Mouse (Mus musculus): ENCODE measurements around the gene Slc31a1.

Gene Slc31a1

DNA sequence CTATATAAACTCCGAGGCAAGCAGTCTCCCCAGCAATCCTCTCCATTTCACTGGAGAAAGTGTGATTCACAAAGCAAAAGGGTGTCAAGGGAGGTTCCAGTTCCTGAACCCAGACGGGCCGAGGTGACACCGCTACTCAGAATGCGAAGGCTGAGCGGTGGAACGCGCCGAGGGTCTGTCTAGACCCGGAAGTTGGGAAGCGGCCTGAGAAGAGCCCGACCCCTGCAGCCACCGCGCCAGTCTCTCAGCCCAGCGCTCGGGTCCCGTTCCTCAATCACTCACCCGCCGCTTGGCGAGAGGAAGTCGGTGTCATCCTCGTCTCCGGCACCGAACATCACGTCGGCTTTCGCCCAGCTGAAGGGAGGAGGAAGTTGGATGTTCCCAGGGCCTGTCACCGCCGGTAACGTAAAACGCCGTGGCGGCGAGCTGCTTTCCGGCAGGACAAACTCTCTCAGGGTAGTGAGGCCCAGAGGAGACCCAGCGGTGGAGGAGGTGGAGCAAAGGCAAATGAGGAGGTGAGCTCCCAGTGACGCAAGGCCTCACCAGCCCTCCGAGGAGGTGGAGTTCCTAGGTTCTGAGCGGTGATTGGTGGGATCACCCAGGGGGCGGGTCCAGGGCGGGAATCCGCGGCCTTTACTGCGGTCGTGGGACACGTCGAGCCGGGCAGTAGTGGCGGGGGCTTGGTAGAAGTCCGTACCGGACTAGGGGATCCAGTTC is at the start of gene Slc31a1, which contains the start of gene Fkbp15:
Gene Slc31a1 (plus strand): TSS at position 640 of the 717 bp plus-strand sequence.
Gene Fkbp15 (minus strand): TSS at position 461 of the 717 bp plus-strand sequence.
- peak; percentile 94 for DNase-seq (ENCODE audit: extremely low spot score, low read depth, low spot score)

DNA sequence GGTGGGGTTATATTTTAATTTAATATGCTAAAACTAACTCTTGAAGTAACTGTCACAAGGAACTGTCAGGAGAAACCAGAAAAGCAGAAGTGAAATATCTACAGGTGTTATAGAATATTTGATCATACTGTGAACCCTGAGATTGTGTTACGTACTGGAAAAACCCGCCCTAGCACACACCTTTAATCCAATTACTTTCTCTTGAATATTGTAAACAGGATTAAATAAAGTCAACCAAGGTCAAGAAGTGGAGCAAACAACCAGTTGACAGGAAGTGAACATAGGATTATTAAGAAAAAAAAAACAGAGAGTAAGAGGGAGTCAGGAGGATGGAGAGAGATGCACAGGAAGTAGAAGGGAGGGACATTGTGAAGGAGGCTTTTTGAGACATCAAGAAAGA is 47.7 kb upstream of the Slc31a1 start:
- DNase-seq (ENCODE audit: extremely low spot score, low read depth, low spot score), result no peak

DNA sequence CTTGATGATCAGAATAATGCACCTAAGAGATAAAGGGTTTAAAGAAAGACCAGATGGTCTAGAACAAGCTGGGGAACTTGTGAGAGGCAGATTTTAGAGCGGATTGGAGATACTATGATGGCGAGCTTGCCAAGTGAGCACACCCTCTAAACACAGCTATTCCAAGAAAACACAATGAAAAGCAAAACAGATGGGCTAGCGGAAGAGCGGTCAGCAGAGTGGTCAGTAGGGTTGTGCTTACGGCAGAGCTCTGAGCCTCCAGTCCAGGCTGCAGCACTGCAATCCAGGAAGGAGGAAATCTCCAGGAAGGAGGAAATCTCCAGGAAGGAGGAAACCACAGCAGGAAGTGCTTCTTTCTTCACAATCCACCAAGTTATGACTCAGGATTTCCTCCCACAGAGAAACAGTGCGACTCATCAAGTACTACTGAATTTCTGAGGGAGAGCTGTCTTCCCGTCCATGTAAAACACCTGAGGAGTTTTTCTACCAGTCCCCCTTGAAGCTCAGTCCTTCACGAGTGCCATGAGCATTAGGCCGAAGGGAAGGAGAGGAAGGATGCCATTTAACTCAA is 46.8 kb upstream of the Slc31a1 start:
- DNase-seq (ENCODE audit: extremely low spot score, low read depth, low spot score), result no peak

DNA sequence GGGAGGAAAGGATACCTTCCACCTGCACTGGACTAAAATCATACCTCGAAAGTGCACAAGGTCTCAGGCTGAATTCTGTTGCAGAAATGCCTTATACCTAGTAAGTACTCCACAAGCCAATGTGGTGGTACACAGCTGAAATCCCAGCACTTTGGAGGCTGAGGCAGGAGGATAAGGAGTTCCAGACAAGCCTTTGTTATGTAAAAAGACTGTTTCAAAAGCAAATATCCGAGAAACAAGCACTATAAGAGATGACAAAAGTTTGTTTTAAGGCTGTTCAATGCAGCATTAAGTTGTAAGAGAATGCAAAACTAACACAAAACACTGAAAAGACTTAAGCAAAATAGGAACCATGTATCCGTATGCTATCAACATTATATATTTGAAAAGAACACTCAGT is 46.0 kb upstream of the Slc31a1 start:
- DNase-seq (ENCODE audit: extremely low spot score, low read depth, low spot score), result no peak

DNA sequence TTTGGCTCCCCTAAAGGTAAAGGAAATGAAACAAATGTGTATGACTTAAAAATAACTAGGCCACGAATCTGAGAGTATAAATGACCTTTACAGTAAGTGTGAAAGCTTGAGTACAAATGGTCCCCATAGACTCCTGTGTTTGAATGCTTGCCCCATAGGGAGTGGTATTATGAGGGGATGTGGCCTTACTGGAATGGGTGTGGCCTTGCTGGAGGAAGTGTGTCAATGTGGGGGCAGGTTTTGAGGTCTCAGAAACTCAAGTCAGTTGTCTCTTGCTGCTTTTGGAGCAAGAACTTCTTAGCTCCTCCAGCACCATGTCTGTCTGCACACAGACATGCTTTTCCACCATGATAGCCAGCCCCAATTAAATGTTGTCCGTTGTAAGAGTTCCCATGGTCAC is 44.1 kb upstream of the Slc31a1 start:
- no peak for DNase-seq (ENCODE audit: extremely low spot score, low read depth, low spot score)

DNA sequence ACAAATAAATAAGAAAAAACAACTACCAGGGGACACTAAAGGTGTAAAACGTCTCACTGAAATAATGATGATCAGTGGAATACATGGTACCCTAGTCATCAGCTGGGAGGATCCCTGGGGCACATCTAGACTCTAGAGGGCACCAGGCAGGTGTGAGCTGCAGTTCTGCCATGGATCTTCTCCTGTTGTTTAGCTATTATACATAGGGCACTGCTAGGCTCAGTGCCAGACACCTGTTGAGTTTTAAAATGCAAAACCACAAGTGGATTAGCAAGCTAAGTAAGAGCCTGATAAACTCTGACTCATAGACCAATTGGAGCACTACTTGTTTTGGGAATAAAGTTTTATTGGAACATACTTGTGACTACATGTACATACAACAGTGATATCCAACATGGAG is 42.2 kb upstream of the Slc31a1 start:
- no peak for DNase-seq (ENCODE audit: extremely low spot score, low read depth, low spot score)

DNA sequence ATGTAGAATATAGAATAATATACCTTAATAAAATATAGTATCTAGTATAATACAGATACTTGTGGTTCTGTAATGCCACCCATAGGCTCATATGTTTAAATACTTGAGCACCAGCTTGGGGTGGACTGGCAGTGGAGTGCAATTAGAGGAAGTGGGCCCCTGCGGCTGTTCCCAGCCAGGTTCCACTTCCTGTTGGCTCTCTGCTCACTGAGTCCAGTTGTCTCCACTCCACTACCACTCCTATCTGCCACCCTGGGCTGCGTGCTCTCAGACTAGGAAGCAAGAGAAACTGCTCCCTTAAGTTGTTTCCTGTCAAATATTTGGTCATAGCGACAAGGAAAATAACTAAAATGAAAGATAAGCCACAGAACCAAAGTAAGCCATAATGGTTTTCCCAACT is 37.8 kb upstream of the Slc31a1 start:
- no peak for DNase-seq (ENCODE audit: extremely low spot score, low read depth, low spot score)

DNA sequence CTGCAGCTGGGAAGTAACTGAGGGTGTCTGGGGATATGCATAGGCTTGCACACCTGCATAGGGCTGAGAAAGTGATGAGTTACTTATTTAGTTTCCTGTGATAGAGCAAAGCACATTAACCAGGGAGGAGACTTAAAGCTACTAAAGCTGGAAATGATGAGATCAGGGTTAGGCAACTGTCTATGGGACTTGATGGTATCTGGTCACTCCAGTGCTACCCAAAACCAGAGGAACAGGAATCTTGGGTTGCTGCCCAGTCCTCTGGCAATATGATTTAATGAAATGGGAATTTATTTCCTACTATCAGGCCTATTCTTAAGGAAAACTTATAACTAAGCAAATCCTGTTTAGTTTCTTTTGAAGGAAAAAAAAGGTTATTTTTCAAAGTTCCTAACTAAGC is 34.4 kb upstream of the Slc31a1 start:
- no peak for DNase-seq (ENCODE audit: extremely low spot score, low read depth, low spot score)

DNA sequence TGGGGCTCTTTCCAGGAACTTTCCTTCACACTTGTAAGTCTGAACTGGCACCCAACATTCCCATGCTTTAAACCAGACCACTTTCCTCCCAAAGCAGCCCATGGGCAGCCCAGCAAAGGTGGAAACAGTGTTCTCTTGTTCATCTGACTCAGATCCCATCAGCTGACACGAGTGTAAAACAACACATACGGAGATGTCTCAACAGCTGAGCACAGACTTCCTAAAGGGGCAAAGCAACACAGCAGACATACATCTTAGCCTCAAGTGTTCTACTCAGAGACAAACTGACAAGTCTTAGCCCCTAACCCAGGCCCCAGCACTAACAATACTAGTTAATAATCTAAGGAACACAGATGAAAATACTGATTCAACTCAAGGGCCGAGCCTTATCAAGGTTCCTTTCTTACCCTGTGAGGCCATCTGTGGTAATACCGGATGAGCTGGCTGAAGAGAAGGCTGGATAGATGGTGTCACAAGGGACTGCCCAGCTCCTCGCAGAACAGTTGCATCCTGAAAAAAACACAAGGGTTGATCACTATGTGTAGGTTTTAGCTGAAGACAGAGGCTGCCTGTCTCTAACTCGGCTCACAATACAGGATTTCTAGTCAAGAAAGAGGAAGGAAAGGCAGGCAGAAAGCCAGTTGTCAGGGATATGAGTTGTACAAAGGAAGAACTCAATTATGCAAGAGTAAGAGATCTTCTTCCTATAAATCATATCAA is 31.4 kb upstream of the Slc31a1 start:
- DNase-seq (ENCODE audit: extremely low spot score, low read depth, low spot score), result no peak

DNA sequence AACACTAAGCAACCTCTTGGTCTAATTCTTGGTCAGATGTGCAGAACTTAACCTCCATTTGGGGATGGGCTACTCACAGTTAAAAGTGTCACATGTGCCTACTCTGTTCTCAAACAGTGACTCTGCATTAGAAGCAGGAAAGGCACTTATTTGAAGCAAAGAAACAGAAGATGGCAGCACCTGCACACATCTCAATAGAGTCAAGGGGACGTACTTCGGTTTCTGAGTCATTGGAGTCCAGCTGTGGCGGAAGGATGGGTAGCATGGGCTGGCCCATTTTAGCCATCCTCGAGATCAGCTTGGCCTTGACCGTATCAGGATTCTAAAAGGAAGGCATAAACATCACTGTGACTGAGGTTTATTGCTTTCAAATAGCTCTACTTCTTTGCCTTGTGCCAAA is 28.6 kb upstream of the Slc31a1 start:
- no peak for DNase-seq (ENCODE audit: extremely low spot score, low read depth, low spot score)

DNA sequence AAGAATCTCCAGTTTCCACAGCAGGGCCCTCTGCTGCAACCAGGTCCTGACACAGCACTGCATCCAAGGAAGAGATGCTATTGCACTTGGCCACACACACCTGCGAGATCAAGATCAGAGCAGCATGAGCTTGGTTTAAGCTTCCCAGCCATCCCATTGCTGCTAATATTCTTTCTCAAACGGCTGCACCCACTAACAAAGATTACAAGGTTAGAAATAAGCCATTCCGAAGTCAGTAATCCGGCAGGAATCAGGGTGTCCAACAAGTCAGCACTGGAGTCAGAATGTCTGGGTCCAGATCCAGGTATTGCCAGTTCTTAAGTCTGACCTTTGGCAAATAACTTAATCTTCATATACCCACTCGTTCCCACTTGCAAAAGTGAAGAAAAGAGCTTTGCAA is 22.0 kb upstream of the Slc31a1 start:
- no peak for DNase-seq (ENCODE audit: extremely low spot score, low read depth, low spot score)

DNA sequence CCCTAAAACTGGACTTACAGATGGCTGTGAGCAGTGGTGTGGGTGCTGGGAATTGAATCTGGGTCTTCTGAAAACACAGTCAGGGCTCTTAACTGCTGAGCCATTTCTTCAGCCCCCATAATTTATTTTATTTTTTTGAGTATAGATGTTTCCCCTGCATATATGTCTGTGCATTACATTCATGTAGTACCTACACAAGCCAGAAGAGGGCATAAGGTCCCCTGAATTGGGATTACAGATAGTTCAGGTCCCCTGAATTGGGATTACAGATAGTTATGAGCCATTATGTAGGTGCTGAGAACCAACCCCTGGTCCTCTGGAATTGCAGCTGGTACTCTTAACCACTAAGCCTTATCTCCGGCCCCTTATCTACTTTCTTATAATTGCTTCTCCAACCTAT is 16.5 kb upstream of the Slc31a1 start:
- DNase-seq (ENCODE audit: extremely low spot score, low read depth, low spot score), result no peak

DNA sequence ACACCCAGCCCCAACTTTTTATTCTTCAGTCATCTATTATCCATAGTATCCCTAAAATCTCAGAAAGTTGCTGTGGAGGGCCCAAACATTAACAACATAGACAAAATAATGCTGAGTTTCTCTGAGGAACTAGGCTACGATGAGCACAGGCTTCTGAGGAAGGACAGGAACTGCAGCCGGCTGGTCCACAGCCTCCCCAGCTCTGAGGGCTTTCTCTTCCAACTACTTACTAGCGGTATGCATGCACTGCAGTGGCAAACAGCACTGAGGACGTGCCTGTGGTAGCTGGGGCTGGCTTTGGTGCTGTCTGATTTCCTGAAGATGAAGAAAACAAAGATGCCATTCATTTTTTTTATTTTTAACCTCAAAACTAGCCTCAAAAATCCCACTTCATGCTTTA is 14.7 kb upstream of the Slc31a1 start:
- DNase-seq (ENCODE audit: extremely low spot score, low read depth, low spot score), result no peak

DNA sequence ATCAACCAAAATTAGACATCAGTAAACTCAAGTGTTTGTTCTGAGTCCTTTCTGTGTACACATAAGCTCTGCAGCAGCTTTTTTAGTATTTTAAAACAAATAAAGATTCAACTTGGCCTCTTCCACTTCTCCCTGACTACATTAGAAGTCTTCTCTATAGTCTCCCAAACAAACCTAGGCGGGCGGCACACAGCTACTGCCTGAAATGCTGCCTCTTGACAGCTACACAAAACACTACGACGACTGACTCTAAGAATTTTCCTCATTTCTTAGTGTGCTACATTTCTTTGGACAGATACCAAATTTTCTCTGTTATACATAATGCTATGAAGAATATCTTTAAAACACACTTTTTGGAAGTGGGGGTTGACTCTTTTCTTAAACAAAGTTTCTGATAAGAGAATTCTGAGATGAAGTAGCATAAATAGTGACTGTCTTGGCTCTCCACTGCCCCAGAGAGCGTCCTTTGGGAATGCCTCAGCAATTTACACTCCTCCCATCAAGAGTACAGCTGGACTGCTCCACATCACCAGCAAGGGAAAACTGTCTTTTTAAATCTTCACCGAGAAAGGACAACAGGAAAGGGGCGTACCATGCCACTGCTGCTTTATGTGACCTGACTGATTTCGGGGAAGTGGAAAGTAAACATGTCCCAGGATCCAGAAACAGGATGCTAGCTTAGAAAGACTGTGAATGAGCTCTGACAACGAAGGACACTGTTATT is 12.8 kb upstream of the Slc31a1 start:
- no peak for DNase-seq (ENCODE audit: extremely low spot score, low read depth, low spot score)

DNA sequence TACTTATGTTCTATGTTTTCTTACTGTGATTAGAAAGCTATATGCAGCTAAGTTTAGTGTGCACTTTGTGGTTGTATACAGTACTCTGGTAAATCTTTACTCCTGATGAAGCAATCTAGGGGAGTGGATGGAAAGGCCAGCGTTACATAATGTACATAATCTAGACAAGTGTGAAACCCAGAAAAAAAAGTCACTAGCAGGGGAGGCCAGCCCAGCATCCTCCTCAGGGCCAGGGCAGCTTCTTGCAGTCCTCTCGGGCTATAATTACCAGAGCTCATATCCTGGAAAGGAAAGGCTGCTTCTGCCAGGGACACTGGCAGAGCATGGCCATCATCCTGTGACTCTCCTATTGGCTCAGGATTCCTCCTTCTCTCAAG is 12.2 kb upstream of the Slc31a1 start:
- DNase-seq (ENCODE audit: extremely low spot score, low read depth, low spot score), result no peak

DNA sequence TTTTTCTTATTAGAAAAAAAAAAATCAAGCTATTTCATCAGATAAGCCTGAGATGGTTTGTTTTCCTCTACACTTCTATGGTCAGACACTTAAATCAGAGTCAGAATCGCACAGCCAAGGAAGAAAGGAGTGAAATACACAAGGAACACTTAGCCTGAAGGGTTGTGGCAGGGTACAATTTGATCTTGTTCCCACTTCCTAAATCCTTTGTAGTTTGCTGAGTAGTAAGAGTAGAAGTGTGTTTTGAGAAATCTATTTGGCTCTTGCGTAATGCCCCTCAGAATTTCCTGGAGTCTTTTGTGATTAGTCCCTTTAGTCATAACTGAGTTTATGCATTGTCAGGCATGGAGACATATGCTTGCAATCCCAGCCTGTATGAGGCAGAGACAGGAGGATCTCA is 11.2 kb upstream of the Slc31a1 start:
- no peak for DNase-seq (ENCODE audit: extremely low spot score, low read depth, low spot score)

DNA sequence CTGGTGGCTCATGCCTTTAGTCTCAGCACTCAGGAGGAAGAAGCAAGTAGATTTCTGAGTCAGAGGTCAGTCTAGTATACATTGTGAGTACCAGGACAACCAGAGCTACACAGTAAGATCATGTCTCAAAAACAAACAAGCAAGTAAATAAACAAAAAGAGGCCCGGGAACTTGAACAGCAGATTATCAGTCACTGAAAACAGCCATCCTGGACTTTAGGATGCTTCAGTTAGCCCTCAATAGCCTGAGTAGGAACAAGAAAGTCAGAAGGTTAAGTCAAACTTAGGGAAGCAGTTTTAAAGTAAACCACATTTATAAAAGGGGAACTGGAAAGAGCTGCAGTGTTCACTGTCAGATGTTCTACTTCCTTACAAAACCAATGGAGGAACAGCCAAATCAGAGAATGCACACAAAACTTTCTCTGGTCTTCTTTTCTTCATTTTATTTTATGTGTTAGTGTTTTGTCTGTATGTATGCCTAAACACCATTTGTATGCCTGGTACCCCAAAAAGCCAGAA is 2.8 kb upstream of the Slc31a1 start:
- no peak for DNase-seq (ENCODE audit: extremely low spot score, low read depth, low spot score)

DNA sequence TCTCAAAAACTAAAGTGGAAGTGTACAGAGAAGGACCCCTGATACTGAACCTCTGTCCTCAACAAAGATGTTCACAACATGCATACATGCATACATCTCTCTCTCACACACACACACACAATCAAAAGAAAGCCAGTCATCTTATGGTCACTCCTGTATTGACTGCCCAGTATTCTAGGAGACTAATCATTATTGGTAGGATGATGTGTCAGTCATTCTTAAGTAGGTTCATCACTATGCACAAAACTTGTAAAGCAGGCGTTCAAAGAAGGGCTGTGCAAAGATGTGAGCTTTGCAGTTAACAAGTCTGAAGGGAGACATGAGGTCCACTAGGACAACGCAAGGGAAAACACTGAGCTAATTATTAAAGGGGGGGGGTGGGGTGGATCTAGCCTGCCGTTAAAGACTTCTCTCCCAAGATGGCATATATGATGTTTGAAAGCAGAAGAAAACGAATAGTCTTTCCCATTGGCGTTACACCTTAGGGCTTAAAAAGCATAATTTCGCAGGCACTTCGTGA is 1.2 kb upstream of the Slc31a1 start:
- no peak for DNase-seq (ENCODE audit: extremely low spot score, low read depth, low spot score)

DNA sequence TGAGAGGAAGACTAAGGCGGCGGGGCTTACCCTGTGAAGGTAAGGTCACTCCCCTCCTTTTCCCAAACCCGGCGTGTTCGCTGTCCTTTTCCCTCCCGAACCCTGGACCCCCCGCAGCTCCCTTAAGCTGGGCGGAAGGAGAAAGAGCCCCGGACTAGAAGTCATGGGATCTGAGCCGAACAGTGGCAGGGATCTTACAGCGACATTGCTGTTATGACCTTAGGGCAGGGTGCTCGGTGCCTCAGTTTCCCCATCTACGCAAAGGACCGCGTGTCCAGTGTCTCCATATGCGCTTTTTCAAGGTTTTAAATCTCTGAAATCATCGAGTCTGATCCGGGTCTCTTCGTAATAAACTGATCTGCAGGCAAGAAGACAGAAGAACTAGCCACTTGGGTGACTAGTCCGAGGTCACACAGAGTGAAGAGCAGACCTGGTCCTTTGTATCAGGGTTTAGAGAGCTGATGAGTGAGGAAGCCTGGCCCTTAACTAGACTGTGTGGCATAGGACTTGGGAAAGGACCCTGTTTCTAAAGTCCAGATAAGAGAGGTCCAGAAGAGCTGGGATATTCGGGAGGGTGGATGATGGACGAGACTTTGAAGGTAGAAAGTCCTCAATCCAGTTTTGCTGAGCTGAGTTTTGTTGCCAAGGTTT is 403 bp downstream of the Slc31a1 start:
- DNase-seq (ENCODE audit: extremely low spot score, low read depth, low spot score), result no peak

DNA sequence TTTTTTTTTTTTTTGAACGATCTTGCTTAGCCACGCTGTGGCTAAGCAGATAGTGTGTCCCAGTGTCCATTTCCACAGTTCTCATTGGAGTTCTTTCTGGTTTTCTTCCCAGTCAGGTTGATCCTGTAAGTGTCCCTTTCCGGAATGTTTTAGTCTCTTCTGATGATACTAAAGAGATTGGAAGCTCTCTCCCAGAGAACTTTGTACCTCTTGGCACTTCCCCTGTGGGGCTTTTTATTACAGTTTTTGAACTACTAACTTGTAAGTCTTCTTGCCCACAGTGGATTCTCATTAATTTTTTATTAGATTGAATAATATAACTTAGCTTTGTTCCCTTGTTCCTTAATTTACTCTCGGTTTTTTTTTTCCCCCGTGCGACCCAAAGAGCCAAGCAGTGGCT is 1.0 kb downstream of the Slc31a1 start:
- no peak for DNase-seq (ENCODE audit: extremely low spot score, low read depth, low spot score)

DNA sequence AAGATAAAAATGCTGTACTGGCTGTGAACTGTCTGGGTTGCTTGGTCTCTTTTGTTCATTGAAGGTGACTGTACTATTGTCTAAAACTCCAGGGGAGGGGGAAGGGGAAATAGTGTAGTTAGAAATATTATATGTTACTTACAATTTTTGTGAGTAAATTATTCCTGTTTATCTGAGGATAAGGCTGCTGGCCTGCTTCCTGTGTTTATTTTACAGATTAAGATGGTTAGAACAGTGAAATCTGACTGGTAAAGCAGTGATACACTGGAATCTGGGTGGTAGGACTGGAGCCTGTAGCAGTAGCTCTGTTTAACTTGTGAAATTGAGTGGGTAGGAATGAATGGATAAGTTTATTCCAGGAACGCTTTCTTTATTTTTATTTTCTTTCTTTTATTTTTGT is 1.5 kb downstream of the Slc31a1 start:
- DNase-seq (ENCODE audit: extremely low spot score, low read depth, low spot score), result no peak
